Mouse (Mus musculus) hindbrain, embryonic 15.5 days (tissue): ENCODE data around the gene Hirip3. TPM values are rescaled to one million over a fixed set of nuclear protein-coding genes. Genes with fewer than 3 reads are reported as not detected.

ENCODE experiments used
- ATAC-seq: fragments of 200-750 bp; cut with Nextera tagmentation; 2 replicates; pipeline ENCODE4 v1.8.0; 2017; ENCODE audit warnings: low read depth, moderate number of reproducible peaks, moderate TSS enrichment; ENCODE audit not compliant: low FRiP score
- H3K27ac ChIP-seq: fragments of 300-500 bp; sonication (generic); replicated peaks from 2 replicates; pipeline ENCODE4 v1.5.1; 2015; ENCODE audit warnings: mild to moderate bottlenecking, inconsistent platforms
- H3K27me3 ChIP-seq: fragments of 300-500 bp; sonication (generic); 2 replicates; pipeline ENCODE4 v1.6.1; 2015; ENCODE audit warnings: control low read depth, inconsistent platforms
- H3K36me3 ChIP-seq: fragments of 300-500 bp; sonication (generic); 2 replicates; pipeline ENCODE4 v1.6.1; 2015; ENCODE audit warnings: control low read depth, inconsistent platforms
- H3K4me1 ChIP-seq: fragments of 300-500 bp; sonication (generic); replicated peaks from 2 replicates; pipeline ENCODE4 v1.6.1; 2015; ENCODE audit warnings: control low read depth, inconsistent platforms
- H3K4me2 ChIP-seq: fragments of 300-500 bp; sonication (generic); 2 replicates; pipeline ENCODE4 v1.6.1; 2015; ENCODE audit warnings: moderate library complexity, mild to moderate bottlenecking, inconsistent platforms
- H3K4me3 ChIP-seq: fragments of 300-500 bp; sonication (generic); 2 replicates; pipeline ENCODE4 v1.5.1; 2015; ENCODE audit warnings: mild to moderate bottlenecking, inconsistent platforms
- H3K9ac ChIP-seq: fragments of 300-500 bp; sonication (generic); 2 replicates; pipeline ENCODE4 v1.6.1; 2015; ENCODE audit warnings: inconsistent platforms
- H3K9me3 ChIP-seq: fragments of 300-500 bp; sonication (generic); 2 replicates; pipeline ENCODE4 v1.6.1; 2016; ENCODE audit warnings: control low read depth, inconsistent platforms
- WGBS: fragments of 180-500 bp; shearing (Covaris S2); methylation state at CpG from one replicate; pipeline ENCODE4 v1.1.7; 2015; 5-methylcytosine and 5-hydroxymethylcytosine counted together
- polyA plus RNA-seq: library from polyadenylated mRNA; unstranded; fragments of >200 nt; fragmentation: Nextera tagmentation; extraction: Ambion mirVana; gene quantifications from 2 replicates; pipeline ENCODE4 v1.2.1, GENCODE M21; 2015

Hirip3 gene
- polyA plus RNA-seq, 1 experiment from 2014 or later: 22.6 TPM

DNA sequence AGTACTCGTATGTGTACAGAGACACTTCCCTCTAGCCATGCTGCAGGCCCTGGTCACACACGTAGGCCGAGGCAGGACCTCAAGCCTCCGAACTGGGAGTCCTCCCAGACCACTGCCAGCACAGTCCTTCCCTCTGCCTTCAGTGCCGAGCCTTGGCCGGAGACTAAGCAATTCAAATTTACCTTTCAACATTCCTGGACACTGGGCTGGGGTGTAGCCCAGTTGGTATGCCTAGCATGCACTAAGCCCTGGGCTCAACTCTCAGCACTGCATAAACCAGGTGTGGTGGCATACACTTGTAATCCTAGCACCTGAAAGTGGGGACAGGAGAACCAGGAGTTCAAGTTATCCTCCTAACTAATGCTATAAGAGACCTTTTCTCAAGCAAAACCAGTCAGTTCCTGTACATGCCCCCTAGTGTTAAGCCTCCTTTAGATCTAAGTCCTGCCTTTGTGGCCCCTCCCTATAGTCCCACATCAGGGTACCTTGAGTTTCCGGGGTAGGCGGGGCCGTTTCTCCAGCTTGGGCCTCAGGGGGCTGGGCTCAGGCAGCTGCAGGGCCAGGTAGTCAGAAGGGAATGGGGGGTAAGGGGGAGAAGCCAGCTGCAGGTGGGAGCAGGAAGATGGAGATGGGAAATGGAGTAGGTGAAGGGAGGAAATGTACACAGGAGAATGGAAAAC lies 4.9 kb upstream of the Hirip3 start:
- Histone ChIP-seq H3K4me1 (peaks cover 10% of the 10 kb centered on the region), H3K9ac (no peak overlapping the region), H3K9me3 (no peaks in the 10 kb centered on the region), H3K4me3 (no peak overlapping the region), H3K27ac (no peak overlapping the region), H3K4me2 (no peak overlapping the region), H3K36me3 (peaks cover 41% of the 10 kb centered on the region), H3K27me3 (no peaks in the 10 kb centered on the region)
- ATAC-seq: no peak
- WGBS: 80% methylated on average over 9 of the region's 9 CpGs

GRCm38 (mm10) chr7:126860987-126861386 lies 785 bp upstream of the Hirip3 start:
- no peaks in the 10 kb centered on the region for H3K9me3 ChIP-seq
- 70% methylated on average over 5 of the region's 5 CpGs for WGBS
- H3K36me3 ChIP-seq: peaks cover 29% of the 10 kb centered on the region
- H3K4me2 ChIP-seq: peak overlapping the region; percentile 86
- peak overlapping the region; percentile 81 for H3K4me3 ChIP-seq
- no peak for ATAC-seq
- H3K9ac ChIP-seq: peak overlapping the region; percentile 58
- 0 out of 2 replicates have a peak overlapping the region, but pooled peaks have one; percentile 91 for H3K27ac ChIP-seq
- no peaks in the 10 kb centered on the region for H3K27me3 ChIP-seq
- H3K4me1 ChIP-seq: peaks cover 30% of the 10 kb centered on the region

- Histone ChIP-seq H3K36me3 (peaks cover 38% of the 10 kb centered on the region), H3K9me3 (no peaks in the 10 kb centered on the region), H3K9ac (peak within 1 kb of the TSS; percentile 58), H3K27me3 (no peaks in the 10 kb centered on the region), H3K4me1 (peaks cover 30% of the 10 kb centered on the region), H3K4me2 (peak within 1 kb of the TSS; percentile 86), H3K4me3 (peak within 1 kb of the TSS; percentile 81), H3K27ac (peak within 1 kb of the TSS; percentile 91)
- ATAC-seq: peak; percentile 74
- WGBS: under 1% methylated on average over 41 of the region's 41 CpGs
Measured at GRCm38 (mm10) chr7:126862147-126862784, 494 bp downstream of the Hirip3 start, which contains the start of gene Ino80e. Ino80e (minus strand) TSS chr7:126862377.

GRCm38 (mm10) chr7:126863791-126864190 lies 2.0 kb downstream of the Hirip3 start:
- Histone ChIP-seq H3K9ac (no peak overlapping the region), H3K4me2 (peak overlapping the region; percentile 86), H3K27ac (no peak overlapping the region), H3K9me3 (no peaks in the 10 kb centered on the region), H3K36me3 (peaks cover 44% of the 10 kb centered on the region), H3K27me3 (no peaks in the 10 kb centered on the region), H3K4me3 (peak overlapping the region; percentile 81; the same call in 1 of the 2 replicates), H3K4me1 (peaks cover 30% of the 10 kb centered on the region)
- WGBS: 54% methylated on average over 6 of the region's 6 CpGs
- no peak for ATAC-seq

DNA sequence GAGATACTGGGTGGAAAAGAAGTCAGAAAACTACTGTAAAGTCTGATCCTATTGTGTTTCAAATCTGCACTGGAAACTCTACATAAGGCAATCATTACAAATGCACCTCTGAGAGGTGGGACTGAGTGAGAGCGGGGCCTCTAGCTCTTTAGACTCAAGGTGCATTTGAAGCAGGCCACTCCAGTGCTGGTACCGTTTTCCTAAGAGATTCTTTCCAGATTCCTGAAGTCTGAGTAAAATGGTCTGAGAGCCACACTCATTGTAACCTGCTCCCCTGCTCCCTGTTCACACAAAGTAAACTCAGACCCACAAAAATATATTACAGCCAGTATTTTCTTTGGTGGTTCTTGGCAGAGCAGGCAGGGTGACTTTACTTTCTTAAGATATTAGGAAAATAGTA lies 5.8 kb downstream of the Hirip3 start:
- no peak overlapping the region for H3K9ac ChIP-seq
- no peak overlapping the region for H3K4me3 ChIP-seq

DNA sequence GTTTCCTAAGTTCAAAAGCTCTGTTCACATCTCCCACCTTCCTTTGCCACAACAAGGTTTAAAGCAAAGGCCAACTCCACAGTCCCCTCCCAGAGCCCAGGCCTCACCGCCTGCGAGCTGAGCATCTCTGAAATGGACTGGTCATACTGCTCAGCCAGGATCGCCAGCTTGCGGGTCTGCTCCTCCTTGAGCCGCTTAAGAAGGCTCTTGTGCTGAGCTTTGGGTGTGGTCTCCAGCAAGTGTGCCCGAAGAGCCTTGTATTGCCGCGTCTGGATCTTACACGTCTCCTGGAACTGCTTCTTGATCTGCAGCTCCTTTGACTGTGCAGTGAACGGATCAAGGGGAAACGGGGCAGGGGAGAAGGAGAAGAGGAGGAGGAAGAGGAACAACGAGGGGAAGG lies 6.2 kb downstream of the Hirip3 start:
- H3K9ac ChIP-seq: no peak overlapping the region
- no peaks in the 10 kb centered on the region for H3K9me3 ChIP-seq
- H3K4me1 ChIP-seq: peaks cover 15% of the 10 kb centered on the region
- no peak overlapping the region for H3K4me2 ChIP-seq
- peaks cover 84% of the 10 kb centered on the region for H3K36me3 ChIP-seq
- H3K27me3 ChIP-seq: no peaks in the 10 kb centered on the region
- ATAC-seq: no peak
- H3K4me3 ChIP-seq: no peak overlapping the region
- no peak overlapping the region for H3K27ac ChIP-seq
- 91% methylated on average over 12 of the region's 12 CpGs for WGBS

More for the DNA sequence above, 5.8 kb downstream of the Hirip3 start:
- Histone ChIP-seq H3K27me3 (no peaks in the 10 kb centered on the region), H3K27ac (no peak overlapping the region), H3K9me3 (no peaks in the 10 kb centered on the region), H3K4me1 (peaks cover 20% of the 10 kb centered on the region), H3K4me2 (no peak overlapping the region), H3K36me3 (peaks cover 79% of the 10 kb centered on the region)
- 100% methylated on average over 2 of the region's 2 CpGs for WGBS
- no peak for ATAC-seq

GRCm38 (mm10) chr7:126869780-126870519 lies 8.2 kb downstream of the Hirip3 start:
- Histone ChIP-seq H3K4me3 (no peak overlapping the region), H3K36me3 (peaks cover 95% of the 10 kb centered on the region), H3K9ac (no peak overlapping the region), H3K9me3 (no peaks in the 10 kb centered on the region), H3K27me3 (no peaks in the 10 kb centered on the region), H3K27ac (no peak overlapping the region), H3K4me2 (no peak overlapping the region), H3K4me1 (no peaks in the 10 kb centered on the region)
- no peak for ATAC-seq
- WGBS: 88% methylated on average over 23 of the region's 23 CpGs

- Histone ChIP-seq H3K27ac (no peak overlapping the region), H3K4me3 (no peak overlapping the region), H3K36me3 (peaks cover 95% of the 10 kb centered on the region), H3K4me2 (no peak overlapping the region), H3K4me1 (no peaks in the 10 kb centered on the region), H3K9ac (no peak overlapping the region), H3K9me3 (no peaks in the 10 kb centered on the region), H3K27me3 (no peaks in the 10 kb centered on the region)
- WGBS: 95% methylated on average over 2 of the region's 2 CpGs
- no peak for ATAC-seq
Measured at GRCm38 (mm10) chr7:126870520-126870891, 8.7 kb downstream of the Hirip3 start.

- Histone ChIP-seq H3K36me3 (peaks cover 80% of the 10 kb centered on the region), H3K9ac (no peak overlapping the region), H3K27me3 (no peaks in the 10 kb centered on the region), H3K9me3 (no peaks in the 10 kb centered on the region), H3K27ac (no peak overlapping the region), H3K4me3 (no peak overlapping the region), H3K4me1 (peaks cover 21% of the 10 kb centered on the region), H3K4me2 (no peak overlapping the region)
- ATAC-seq: no peak
- 97% methylated on average over 1 of the region's 1 CpGs for WGBS
Measured at GRCm38 (mm10) chr7:126877239-126877638, 15.5 kb downstream of the Hirip3 start.

DNA sequence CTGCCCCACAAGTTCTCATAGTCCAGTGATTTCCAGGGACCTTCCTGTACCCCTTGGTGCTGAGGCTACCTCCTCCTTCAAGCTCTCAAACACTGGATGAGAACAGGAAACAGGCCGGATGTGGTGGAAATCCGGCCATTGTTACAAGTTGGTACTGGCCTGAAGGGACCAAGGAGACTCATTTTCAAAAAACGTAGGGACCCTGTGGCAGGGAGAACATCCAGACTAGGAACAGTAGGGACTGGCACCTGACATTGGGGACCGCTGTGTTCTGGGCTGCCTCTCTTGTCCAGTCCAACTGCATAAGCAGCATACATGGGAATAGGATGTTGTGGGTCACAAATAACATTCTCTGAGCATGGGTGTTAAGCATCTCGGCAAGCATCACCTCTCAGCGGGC lies 19.3 kb downstream of the Hirip3 start:
- H3K4me1 ChIP-seq: peaks cover 42% of the 10 kb centered on the region
- 82% methylated on average over 6 of the region's 6 CpGs for WGBS
- H3K9me3 ChIP-seq: no peaks in the 10 kb centered on the region
- no peak for ATAC-seq
- no peak overlapping the region for H3K4me3 ChIP-seq
- H3K9ac ChIP-seq: no peak overlapping the region
- no peaks in the 10 kb centered on the region for H3K27me3 ChIP-seq
- 0 out of 2 replicates have a peak overlapping the region, but pooled peaks have one; percentile 17 for H3K27ac ChIP-seq
- peaks cover 42% of the 10 kb centered on the region for H3K36me3 ChIP-seq
- peak overlapping the region; percentile 96 for H3K4me2 ChIP-seq

GRCm38 (mm10) chr7:126883731-126884181 lies 22.0 kb downstream of the Hirip3 start:
- ATAC-seq: no peak
- peaks cover 16% of the 10 kb centered on the region for H3K36me3 ChIP-seq
- H3K4me2 ChIP-seq: peak overlapping the region; percentile 96
- H3K4me3 ChIP-seq: peak overlapping the region; percentile 73
- peak overlapping the region; percentile 96 for H3K27ac ChIP-seq
- peak overlapping the region; percentile 86 for H3K9ac ChIP-seq
- H3K4me1 ChIP-seq: peaks cover 42% of the 10 kb centered on the region
- no peaks in the 10 kb centered on the region for H3K9me3 ChIP-seq
- H3K27me3 ChIP-seq: no peaks in the 10 kb centered on the region
- 3% methylated on average over 15 of the region's 15 CpGs for whole genome bisulfite sequencing
